Mouse (Mus musculus): Measurements from ENCODE around the gene Gm17584. TPM values are rescaled to one million over a fixed set of nuclear protein-coding genes. Genes with fewer than 3 reads are reported as not detected.
"Not testable (repeated sequence)": the region's sequence is repeated elsewhere in the genome, so short reads cannot be mapped to it uniquely, and the experiment has no call there.

Gm17584 gene
- not detected for total RNA-seq (2021)
- long read RNA-seq, experiment 1 = 0 reads
- long read RNA-seq, experiment 2 = 0 reads

DNA sequence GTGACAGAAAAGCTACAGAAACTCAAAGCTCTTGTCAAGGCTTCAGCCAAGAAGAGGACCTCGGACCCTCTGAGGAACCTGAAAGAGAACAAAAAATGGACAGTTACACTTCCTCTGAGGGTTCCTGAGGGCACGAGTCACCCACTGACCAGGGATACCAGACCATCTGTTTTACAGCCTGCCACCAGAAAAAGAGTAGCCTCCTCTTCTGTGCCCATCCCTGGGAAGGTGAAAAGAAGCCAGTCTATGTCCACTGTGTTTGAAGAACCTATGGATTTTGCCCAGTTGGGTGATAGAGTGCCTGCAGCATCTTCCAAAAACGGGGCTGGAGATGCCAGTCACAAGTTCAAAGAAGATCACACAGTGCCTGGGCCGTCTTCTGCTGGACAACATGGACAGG lies at the start of gene Gm17584:
TSS of gene Gm17584 (plus strand) at position 301 of the 400 bp plus-strand sequence.
- H3K4me3 ChIP-seq; DNase-seq; intact Hi-C loops (cut with DNase I): not testable (repeated sequence)

More for the DNA sequence above, at the start of gene Gm17584:
- not testable (repeated sequence) for H3K27ac ChIP-seq

Other genes with a start within 250 kb of the Gm17584 start
- gene Gm17469, start 129.3 kb downstream of the Gm17584 start, total RNA-seq (2021) = not detected